Comparison of ENCODE assay signal across 8 mouse cellular contexts in the genomic region with DNA sequence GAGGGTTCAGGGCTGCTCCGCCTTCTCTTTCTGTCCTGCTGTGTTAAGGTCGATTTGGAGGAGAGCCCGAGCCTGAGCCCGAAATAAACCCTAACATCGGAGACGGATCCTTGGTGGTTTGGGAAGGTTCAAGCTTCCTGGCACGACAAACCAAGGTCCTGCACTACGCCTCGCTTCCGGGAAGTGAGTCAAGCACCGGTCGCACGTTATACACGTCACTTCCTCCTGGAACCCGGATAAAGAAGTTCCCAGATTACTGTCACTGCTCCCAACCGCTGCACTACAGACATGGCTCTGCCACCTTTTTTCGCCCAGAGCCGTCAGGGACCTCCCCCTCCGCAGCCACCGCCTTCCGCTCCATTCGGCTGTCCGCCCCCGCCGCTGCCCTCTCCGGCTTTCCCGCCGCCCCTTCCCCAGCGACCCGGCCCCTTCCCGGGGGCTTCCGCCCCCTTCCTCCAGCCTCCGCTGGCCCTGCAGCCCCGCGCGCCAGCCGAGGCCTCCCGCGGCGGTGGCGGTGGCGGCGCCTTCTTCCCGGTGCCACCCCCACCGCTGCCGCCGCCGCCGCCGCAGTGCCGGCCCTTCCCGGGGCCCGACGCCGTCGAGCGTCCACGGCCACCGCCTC. TPM values are rescaled to one million over a fixed set of nuclear protein-coding genes. Genes with fewer than 3 reads are reported as not detected.
A peak's percentile ranks its signal among the peaks of the same experiment; 100 is the strongest.
DNase-seq lines count a peak whose midpoint lies in the region; ATAC-seq and TF ChIP-seq lines count a peak whose summit lies in the region.

Gene Pdcd7 (plus strand): TSS at position 251 of the 622 bp plus-strand sequence.

- peaks cover 33% of the 10 kb centered on the region for H3K79me3 ChIP-seq in C2C12 (ENCODE audit: low read depth)

- peaks cover 11% of the 10 kb centered on the region for H3K9me3 ChIP-seq in erythroblast, embryonic 14.5 days (ENCODE audit: control insufficient read depth, low read length)
- H3K9me3 ChIP-seq in heart, embryonic 11.5 days (replicated peaks; ENCODE audit: control insufficient read depth, low read length): no peaks in the 10 kb centered on the region
- peaks cover 10% of the 10 kb centered on the region for H3K9me3 ChIP-seq in kidney, embryonic 16.5 days (ENCODE audit: low read length)

- no peak for TF ChIP-seq CTCF in C2C12 (IDR thresholded peaks at IDR 0.05; ENCODE audit: control insufficient read depth, insufficient read depth, insufficient read length)
- no peak for TF ChIP-seq CTCF in brain, embryonic 14.5 days (IDR thresholded peaks at IDR 0.05; ENCODE audit: borderline replicate concordance, extremely low read depth, insufficient read depth, insufficient read length)
- no peak for TF ChIP-seq CTCF in liver, adult 2 months (IDR thresholded peaks at IDR 0.05; ENCODE audit: low read depth, low read length)

- H3K36me3 ChIP-seq in C2C12 (ENCODE audit: control insufficient read depth, insufficient read depth) (no peaks in the 10 kb centered on the region), myocyte (ENCODE audit: control insufficient read depth, insufficient read depth) (no peaks in the 10 kb centered on the region)
- peaks cover 5% of the 10 kb centered on the region for H3K36me3 ChIP-seq in erythroblast, embryonic 14.5 days (ENCODE audit: control insufficient read depth)
- no peaks in the 10 kb centered on the region for H3K36me3 ChIP-seq in heart, embryonic 11.5 days (ENCODE audit: control insufficient read depth, insufficient read depth, low read length)
- no peaks in the 10 kb centered on the region for H3K36me3 ChIP-seq in kidney, embryonic 16.5 days (ENCODE audit: insufficient read depth, low read length)
- H3K36me3 ChIP-seq in liver, adult 2 months (ENCODE audit: control insufficient read depth, insufficient read depth, low read length): no peaks in the 10 kb centered on the region
- H3K36me3 ChIP-seq in splenic B cell, adult 2 months (ENCODE audit: control insufficient read depth, insufficient read depth, low read length, poor library complexity, severe bottlenecking): no peaks in the 10 kb centered on the region

- DNase-seq in brain, embryonic 14.5 days (ENCODE audit: low read depth): peak; percentile 99
- peak; percentile 94 for DNase-seq in liver, adult 2 months (ENCODE audit: extremely low read depth, low read depth, low spot score)
- peak; percentile 95 for DNase-seq in splenic B cell, adult 2 months (ENCODE audit: low read depth, low spot score)

- peak within 1 kb of the TSS; percentile 90 for H3K4me2 ChIP-seq in heart, embryonic 11.5 days
- peak within 1 kb of the TSS; percentile 93 for H3K4me2 ChIP-seq in kidney, embryonic 16.5 days (replicated peaks; ENCODE audit: low read depth, low read length)
- peak within 1 kb of the TSS; percentile 86 for H3K4me2 ChIP-seq in myocyte (ENCODE audit: low read depth)

- H3K9ac ChIP-seq in heart, embryonic 11.5 days (ENCODE audit: low read depth, low read length): peak within 1 kb of the TSS; percentile 97
- peak within 1 kb of the TSS; percentile 97 for H3K9ac ChIP-seq in kidney, embryonic 16.5 days (replicated peaks; ENCODE audit: low read length)
- peak within 1 kb of the TSS; percentile 87 for H3K9ac ChIP-seq in liver, adult 2 months (ENCODE audit: low read depth, low read length)

- H3K4me1 ChIP-seq in erythroblast, embryonic 14.5 days (ENCODE audit: control insufficient read depth): peaks cover 36% of the 10 kb centered on the region
- peaks cover 8% of the 10 kb centered on the region for H3K4me1 ChIP-seq in heart, embryonic 11.5 days (ENCODE audit: control insufficient read depth, insufficient read depth, low read length)
- H3K4me1 ChIP-seq in kidney, embryonic 16.5 days (ENCODE audit: insufficient read depth, low read length): peaks cover 20% of the 10 kb centered on the region
- peaks cover 7% of the 10 kb centered on the region for H3K4me1 ChIP-seq in liver, adult 2 months (ENCODE audit: control insufficient read depth, insufficient read depth, low read length)

- peaks cover 43% of the 10 kb centered on the region for H3K79me2 ChIP-seq in C2C12 (ENCODE audit: control insufficient read depth, insufficient read depth)
- peaks cover 26% of the 10 kb centered on the region; the same call in 1 of the 2 replicates for H3K79me2 ChIP-seq in liver, adult 2 months (ENCODE audit: control insufficient read depth, insufficient read depth, low read length)
- H3K79me2 ChIP-seq in myocyte (ENCODE audit: control insufficient read depth, insufficient read depth): peaks cover 39% of the 10 kb centered on the region

- H3K27me3 ChIP-seq in C2C12 (ENCODE audit: control insufficient read depth, insufficient read depth, insufficient read length): no peaks in the 10 kb centered on the region
- peaks cover 2% of the 10 kb centered on the region for H3K27me3 ChIP-seq in erythroblast, embryonic 14.5 days (ENCODE audit: control insufficient read depth)
- no peaks in the 10 kb centered on the region for H3K27me3 ChIP-seq in heart, embryonic 11.5 days (ENCODE audit: control insufficient read depth, insufficient read depth, low read length)
- no peaks in the 10 kb centered on the region for H3K27me3 ChIP-seq in kidney, embryonic 16.5 days (ENCODE audit: insufficient read depth, low read length)
- no peaks in the 10 kb centered on the region for H3K27me3 ChIP-seq in liver, adult 2 months (ENCODE audit: control insufficient read depth, insufficient read depth, low read length)
- no peaks in the 10 kb centered on the region for H3K27me3 ChIP-seq in myocyte (ENCODE audit: control insufficient read depth, insufficient read depth, insufficient read length)
- H3K27me3 ChIP-seq in splenic B cell, adult 2 months (ENCODE audit: control insufficient read depth, insufficient read depth, low read length, poor library complexity, severe bottlenecking): no peaks in the 10 kb centered on the region

- H3K27ac ChIP-seq in heart, embryonic 11.5 days (ENCODE audit: low read depth, low read length): peak within 1 kb of the TSS; percentile 98
- peak within 1 kb of the TSS; percentile 96 for H3K27ac ChIP-seq in kidney, embryonic 16.5 days (ENCODE audit: low read length)
- H3K27ac ChIP-seq in liver, adult 2 months (replicated peaks; ENCODE audit: insufficient read depth, low read depth, low read length): peak within 1 kb of the TSS; percentile 41

- H3ac ChIP-seq in C2C12 (ENCODE audit: control insufficient read depth, insufficient read length, low read depth) (peak within 1 kb of the TSS; percentile 88), myocyte (ENCODE audit: control insufficient read depth, insufficient read length) (peak within 1 kb of the TSS; percentile 88)

- WGBS in heart, embryonic 11.5 days (ENCODE audit: insufficient replicate concordance): under 1% methylated on average over 55 of the region's 59 CpGs
- WGBS in kidney, embryonic 16.5 days: 1% methylated on average over 51 of the region's 59 CpGs
- WGBS in liver, adult 2 months: under 1% methylated on average over 56 of the region's 59 CpGs

- ATAC-seq in heart, embryonic 11.5 days (replicated peaks; ENCODE audit: insufficient number of reproducible peaks, low FRiP score, low TSS enrichment): peak; percentile 86
- ATAC-seq in kidney, embryonic 16.5 days (ENCODE audit: low FRiP score, low TSS enrichment): peak; percentile 98

- peak; percentile 33; the same call in 1 of the 2 replicates for TF ChIP-seq POLR2A in brain, embryonic 14.5 days (IDR thresholded peaks at IDR 0.05; ENCODE audit: borderline replicate concordance, extremely low read depth, insufficient read depth, insufficient read length, poor library complexity, severe bottlenecking)
- peak; percentile 65; the same call in 1 of the 2 replicates for TF ChIP-seq POLR2A in liver, adult 2 months (IDR thresholded peaks at IDR 0.05; ENCODE audit: extremely low read depth, insufficient read depth, low read length)
- peak; percentile 83 for TF ChIP-seq POLR2A in myocyte (IDR thresholded peaks at IDR 0.05; ENCODE audit: insufficient read length, low read depth)

- H3K4me3 ChIP-seq in C2C12 (ENCODE audit: insufficient read depth, poor library complexity, severe bottlenecking) (peak within 1 kb of the TSS; percentile 60), myocyte (peak within 1 kb of the TSS; percentile 41)
- H3K4me3 ChIP-seq in erythroblast, embryonic 14.5 days (replicated peaks): peak within 1 kb of the TSS; percentile 85
- H3K4me3 ChIP-seq in heart, embryonic 11.5 days (ENCODE audit: low read depth, low read length): peak within 1 kb of the TSS; percentile 96
- peak within 1 kb of the TSS; percentile 99 for H3K4me3 ChIP-seq in kidney, embryonic 16.5 days (ENCODE audit: low read length)
- H3K4me3 ChIP-seq in liver, adult 2 months (ENCODE audit: insufficient read depth, low read depth, low read length): peak within 1 kb of the TSS; percentile 79

TF ChIP-seq in C2C12, 6 proteins besides CTCF, POLR2A, EP300 and RAD21:
- TF ChIP-seq USF1 (IDR thresholded peaks at IDR 0.05; ENCODE audit: low read depth): no peak
- no peak for TF ChIP-seq MAX (IDR thresholded peaks at IDR 0.05)
- no peak for TF ChIP-seq MYOG (IDR thresholded peaks at IDR 0.05; ENCODE audit: control insufficient read depth, extremely low read depth, insufficient read length)
- peak; percentile 29 for TF ChIP-seq FOSL1 (IDR thresholded peaks at IDR 0.05; ENCODE audit: insufficient read depth, low read length, poor library complexity, severe bottlenecking)

TF ChIP-seq in myocyte, 11 proteins besides CTCF, POLR2A, EP300 and RAD21:
- TF ChIP-seq TCF12 (IDR thresholded peaks at IDR 0.05; ENCODE audit: insufficient read depth, poor library complexity, severe bottlenecking): no peak
- no peak for TF ChIP-seq TCF3 (IDR thresholded peaks at IDR 0.05; ENCODE audit: insufficient read length, low read depth)
- TF ChIP-seq SRF (IDR thresholded peaks at IDR 0.05; ENCODE audit: control insufficient read depth, insufficient read length, low read depth): peak; percentile 12
- no peak for TF ChIP-seq REST (IDR thresholded peaks at IDR 0.05; ENCODE audit: insufficient read depth, insufficient read length)
- TF ChIP-seq MYOD1 (IDR thresholded peaks at IDR 0.05; ENCODE audit: control insufficient read depth in 1 of 3, insufficient read length in 2 of 3, low read depth in 2 of 3): no peak
- TF ChIP-seq USF1 (IDR thresholded peaks at IDR 0.05; ENCODE audit: low read depth): no peak
- peak; percentile 91 for TF ChIP-seq POLR2AphosphoS2 (IDR thresholded peaks at IDR 0.05; ENCODE audit: insufficient read length, low read depth)
- no peak for TF ChIP-seq MAX (IDR thresholded peaks at IDR 0.05; ENCODE audit: low read depth)

RNA-seq across cellular contexts. Expression of gene Pdcd7, which starts in this region (rescaled TPM):
- 9.7 TPM for polyA plus RNA-seq in C2C12 (2012; fragmentation: generic; extraction: Trizol)
- 15.3 and 17.2 TPM in 2 replicates for polyA plus RNA-seq in brain, embryonic 14.5 days (2012; rRNA removed)
- polyA plus RNA-seq in erythroblast, embryonic 14.5 days (2012): 0.99 and 1.1 TPM in 2 replicates
- 6.3 and 6.9 TPM in 2 replicates for polyA plus RNA-seq in heart, embryonic 11.5 days (2014; fragmentation: Nextera tagmentation; extraction: Ambion mirVana)
- 4.9 and 6.1 TPM in 2 replicates for polyA plus RNA-seq in kidney, embryonic 16.5 days (2015; fragmentation: Nextera tagmentation; extraction: Ambion mirVana)
- 3.6 and 5.6 TPM in 2 replicates for total RNA-seq in liver, adult 2 months (2014; rRNA removed)
- 3.5 and 4.5 TPM in 2 replicates for polyA plus RNA-seq in liver, adult 2 months (2012; rRNA removed)
- 8.2 TPM for polyA plus RNA-seq in myocyte (2012; fragmentation: generic; extraction: Trizol)

Comparison
In these comparisons a context has a peak if more than half of its experiments do, and no peak if none do; other contexts are left out.
1. Peak in every context shown above with its lines: DNase-seq, ATAC-seq, H3K4me3 ChIP-seq and H3K27ac ChIP-seq.
2. H3K4me3 ChIP-seq: peak in every context shown above with its lines; median percentile 99 in kidney, embryonic 16.5 days; 96 in heart, embryonic 11.5 days; 85 in erythroblast, embryonic 14.5 days; 79 in liver, adult 2 months; 60 in C2C12; 41 in myocyte.
3. POLR2A ChIP-seq: peak in every context shown above with its lines; median percentile 83 in myocyte; 65 in liver, adult 2 months; 33 in brain, embryonic 14.5 days.
4. H3K27ac ChIP-seq: peak in every context shown above with its lines; median percentile 98 in heart, embryonic 11.5 days; 96 in kidney, embryonic 16.5 days; 41 in liver, adult 2 months.